Mouse (Mus musculus): ENCODE results near the gene Eif5a. TPM values are rescaled to one million over a fixed set of nuclear protein-coding genes. Genes with fewer than 3 reads are reported as not detected.

Eif5a gene
- 766 and 767 TPM in 2 replicates for polyA plus RNA-seq (2021; fragmentation: Nextera tagmentation)
- long read RNA-seq, experiment 1, transcript Eif5a-209 (6 exons, 1,259 nt) = minor isoform, 39 of 1,067 reads
- long read RNA-seq, experiment 1, transcript Eif5a-210 (6 exons, 1,343 nt) = major isoform, 891 of 1,067 reads
- long read RNA-seq, experiment 1, transcript Eif5a-208 (7 exons, 1,353 nt) = minor isoform, 11 of 1,067 reads
- long read RNA-seq, experiment 1, transcript Eif5a-201 (7 exons, 1,437 nt) = minor isoform, 54 of 1,067 reads
- long read RNA-seq, experiment 1, partial matches to known transcripts = 35 of 1,067 reads
- long read RNA-seq, experiment 1, other reads (novel, unspliced or antisense) = 32 of 1,067 reads
- long read RNA-seq, experiment 2, transcript Eif5a-209 (6 exons, 1,259 nt) = minor isoform, 64 of 1,580 reads
- long read RNA-seq, experiment 2, transcript Eif5a-210 (6 exons, 1,343 nt) = major isoform, 1,326 of 1,580 reads
- long read RNA-seq, experiment 2, transcript Eif5a-208 (7 exons, 1,353 nt) = minor isoform, 28 of 1,580 reads
- long read RNA-seq, experiment 2, transcript Eif5a-201 (7 exons, 1,437 nt) = minor isoform, 112 of 1,580 reads
- long read RNA-seq, experiment 2, partial matches to known transcripts = 5 of 1,580 reads
- long read RNA-seq, experiment 2, other reads (novel, unspliced or antisense) = 27 of 1,580 reads

DNA sequence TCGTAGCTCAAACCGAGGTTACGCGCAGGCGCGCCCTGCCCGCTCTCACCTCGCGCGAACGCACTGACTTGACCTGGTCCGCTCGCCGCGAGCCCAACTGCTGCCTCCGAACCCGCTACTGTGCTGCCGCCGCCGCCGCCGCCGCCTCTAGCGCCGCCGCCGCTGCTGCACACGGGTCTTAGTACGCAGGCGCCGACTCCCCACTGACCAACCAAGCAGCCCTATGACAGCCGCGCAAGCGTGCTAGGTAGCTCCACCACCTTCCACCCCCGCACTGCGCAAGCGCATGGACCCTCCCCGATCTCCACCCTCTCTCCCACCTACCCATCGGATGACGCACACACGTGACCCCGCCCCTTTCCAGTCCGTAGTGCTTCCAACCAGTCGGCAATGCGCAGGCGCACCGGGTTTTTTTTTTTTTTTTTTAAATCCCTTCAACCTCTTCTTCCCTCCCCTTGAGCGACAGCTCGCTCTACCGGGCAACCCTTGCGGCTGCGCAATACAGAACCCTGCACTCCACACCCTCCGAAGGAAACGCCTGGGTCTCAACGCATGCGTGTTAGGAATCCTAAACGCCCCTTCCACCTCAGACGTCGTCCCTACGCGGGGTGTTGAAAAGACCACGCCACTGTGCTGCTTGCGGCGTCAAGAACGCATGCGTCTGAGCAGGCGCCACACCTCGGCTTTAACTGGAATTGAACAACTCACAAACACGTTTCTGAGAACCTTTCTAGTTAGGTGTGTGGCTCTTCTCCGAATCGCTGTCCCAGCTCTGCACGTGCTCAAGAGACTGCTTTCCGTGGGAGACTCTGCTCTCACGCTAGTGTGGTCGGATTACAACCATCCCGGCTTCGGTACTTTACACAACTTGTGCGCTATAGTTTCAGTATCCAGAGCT is at the start of gene Eif5a:
Gene Eif5a, minus strand, starts transcription at position 845 of the 898 bp plus-strand sequence.

DNA sequence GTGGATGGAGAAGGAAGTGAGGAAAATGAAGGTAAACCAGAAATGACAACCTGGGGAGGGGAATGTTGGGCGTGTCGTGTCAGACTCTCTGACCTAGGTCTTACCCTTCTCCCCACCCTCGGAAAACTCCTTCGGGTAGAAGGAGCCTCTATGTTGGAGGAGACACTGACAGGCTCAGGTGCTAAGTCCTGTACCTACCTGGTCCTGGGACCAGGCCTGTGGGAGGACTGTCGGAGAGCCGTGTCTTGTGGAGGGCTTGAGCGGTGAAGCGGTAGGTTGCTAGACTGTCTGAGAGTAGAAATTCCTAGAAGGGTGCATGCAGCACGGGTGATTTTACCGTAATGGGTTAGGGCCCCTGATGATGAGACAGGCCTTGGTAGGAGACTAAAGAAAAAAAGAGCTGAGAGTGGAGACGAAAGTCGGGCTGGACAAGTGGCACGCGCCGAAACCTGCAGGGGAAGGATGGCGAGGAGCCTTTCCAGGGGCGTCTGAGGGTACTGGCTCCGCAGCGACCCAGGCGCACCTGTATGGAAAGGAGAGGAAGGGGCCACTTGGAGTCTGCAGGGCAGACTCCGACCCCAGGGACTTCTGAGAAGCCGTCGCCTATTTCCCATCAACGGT is 43.0 kb upstream of the Eif5a start, which contains the start of gene Cldn7:
Gene Cldn7, plus strand, starts transcription at position 130 of the 621 bp plus-strand sequence.

DNA sequence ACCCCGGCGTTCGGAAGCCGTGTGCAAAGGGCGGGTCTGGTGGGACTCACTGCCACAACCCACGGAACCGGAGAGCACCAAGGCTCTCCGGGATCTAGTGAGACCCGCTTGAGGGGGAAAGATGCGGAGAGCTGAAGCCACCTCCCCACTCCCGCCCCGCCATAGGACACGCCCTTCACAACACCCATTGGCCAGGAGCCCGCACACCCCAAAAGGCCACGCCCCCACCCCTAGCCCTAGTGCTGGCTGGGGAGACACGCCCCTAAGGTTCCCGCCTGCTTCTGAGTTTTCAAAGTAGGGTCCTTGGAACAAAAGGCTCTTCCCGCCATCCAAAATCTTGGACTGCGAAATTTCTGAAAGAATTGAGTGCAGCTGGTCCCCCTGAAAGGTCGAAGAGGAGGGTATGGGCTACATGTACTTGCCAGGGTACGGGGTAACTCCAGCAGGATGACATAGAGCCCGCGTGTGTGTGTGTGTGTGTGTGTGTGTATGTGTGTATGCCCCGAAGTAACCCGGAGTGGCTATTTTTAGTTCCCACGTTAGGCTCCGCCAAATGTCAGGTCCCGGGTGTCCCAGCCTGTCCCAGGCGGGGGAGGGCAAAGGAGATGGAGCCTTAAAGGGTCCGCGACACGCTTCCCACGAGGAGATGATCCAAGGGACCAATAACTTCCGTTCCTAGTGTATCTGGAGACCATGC is 26.5 kb upstream of the Eif5a start, which contains the start of gene Slc2a4:
Gene Slc2a4, minus strand, starts transcription at position 123 of the 697 bp plus-strand sequence.

DNA sequence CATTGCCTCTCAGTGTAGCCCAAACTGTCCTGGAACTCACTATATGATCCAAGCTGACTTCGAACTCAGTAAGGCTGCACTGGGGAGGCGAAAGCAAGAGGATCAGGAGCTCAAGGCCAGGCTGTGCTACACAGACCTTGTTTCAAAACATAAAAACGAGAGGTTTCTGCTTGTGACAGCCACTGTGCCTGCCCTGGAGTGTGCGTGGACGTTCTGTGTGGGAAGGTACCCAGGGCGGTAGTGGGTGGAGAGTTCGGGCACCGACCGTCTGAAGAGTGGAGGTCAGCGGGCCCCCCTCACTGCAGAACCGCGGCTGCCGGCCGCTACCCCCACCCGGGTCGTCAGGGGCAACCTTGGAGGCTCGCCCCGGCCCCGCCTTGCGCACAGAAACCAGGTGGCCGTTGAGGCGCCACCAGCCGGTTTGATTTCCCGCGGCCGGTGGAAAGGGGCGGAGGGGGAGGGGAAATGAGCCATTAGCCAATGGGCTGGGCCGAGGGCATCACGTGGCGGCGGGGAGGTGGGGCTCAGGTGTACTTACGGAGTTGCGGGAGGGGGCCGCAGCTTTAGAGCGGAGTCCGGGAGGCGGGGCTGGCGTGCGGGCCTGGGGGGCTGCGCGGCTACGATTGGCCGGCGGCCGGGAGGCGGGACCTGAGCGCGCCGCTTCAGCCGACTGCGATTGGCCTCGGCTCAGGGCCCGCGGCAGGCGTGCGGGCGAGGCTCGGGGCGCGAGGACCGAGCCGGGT is 13.6 kb upstream of the Eif5a start, which contains the start of gene Ybx2:
Gene Ybx2, plus strand, starts transcription at position 660 of the 743 bp plus-strand sequence.

DNA sequence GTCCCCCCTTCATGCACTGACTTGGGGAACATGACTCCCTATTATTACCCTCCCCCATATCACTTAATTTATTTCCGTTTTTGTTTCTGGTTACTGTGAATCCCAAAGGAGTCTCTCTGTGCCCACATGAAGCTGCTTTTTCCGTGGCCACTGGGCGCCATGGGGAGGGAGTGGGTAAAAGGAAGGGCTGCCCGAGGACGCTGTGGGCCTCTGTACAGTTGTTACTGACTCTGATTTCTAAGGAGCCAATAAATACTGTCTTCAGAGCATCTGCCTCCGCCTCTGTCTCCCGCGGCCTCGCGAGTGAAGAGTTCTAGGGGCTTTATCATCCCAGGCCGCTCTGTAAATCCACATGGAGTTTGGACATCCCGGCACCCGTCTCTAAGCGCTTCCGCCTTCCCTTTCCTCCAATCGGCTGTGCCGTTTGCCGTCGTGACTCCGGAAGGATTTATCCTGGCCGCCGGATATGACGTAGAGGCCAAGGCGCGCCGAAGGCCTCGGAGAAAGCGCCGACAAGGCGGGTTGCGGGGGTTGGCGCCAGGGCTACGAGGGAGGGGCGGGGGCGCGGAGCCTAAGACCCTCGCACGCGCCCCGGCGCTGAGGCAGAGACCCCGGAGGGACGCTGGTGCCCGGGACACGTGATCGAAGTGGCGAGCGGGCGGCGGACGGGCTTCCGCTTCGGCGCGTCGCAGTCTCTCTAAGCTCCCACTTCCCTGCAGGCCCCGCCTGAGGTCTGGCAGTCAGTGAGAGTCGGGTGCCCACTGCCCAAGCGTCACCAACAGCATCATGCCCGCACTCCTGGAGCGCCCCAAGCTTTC is 8.0 kb downstream of the Eif5a start, which contains the start of gene Gps2:
Gene Gps2, plus strand, starts transcription at position 335 of the 818 bp plus-strand sequence.

DNA sequence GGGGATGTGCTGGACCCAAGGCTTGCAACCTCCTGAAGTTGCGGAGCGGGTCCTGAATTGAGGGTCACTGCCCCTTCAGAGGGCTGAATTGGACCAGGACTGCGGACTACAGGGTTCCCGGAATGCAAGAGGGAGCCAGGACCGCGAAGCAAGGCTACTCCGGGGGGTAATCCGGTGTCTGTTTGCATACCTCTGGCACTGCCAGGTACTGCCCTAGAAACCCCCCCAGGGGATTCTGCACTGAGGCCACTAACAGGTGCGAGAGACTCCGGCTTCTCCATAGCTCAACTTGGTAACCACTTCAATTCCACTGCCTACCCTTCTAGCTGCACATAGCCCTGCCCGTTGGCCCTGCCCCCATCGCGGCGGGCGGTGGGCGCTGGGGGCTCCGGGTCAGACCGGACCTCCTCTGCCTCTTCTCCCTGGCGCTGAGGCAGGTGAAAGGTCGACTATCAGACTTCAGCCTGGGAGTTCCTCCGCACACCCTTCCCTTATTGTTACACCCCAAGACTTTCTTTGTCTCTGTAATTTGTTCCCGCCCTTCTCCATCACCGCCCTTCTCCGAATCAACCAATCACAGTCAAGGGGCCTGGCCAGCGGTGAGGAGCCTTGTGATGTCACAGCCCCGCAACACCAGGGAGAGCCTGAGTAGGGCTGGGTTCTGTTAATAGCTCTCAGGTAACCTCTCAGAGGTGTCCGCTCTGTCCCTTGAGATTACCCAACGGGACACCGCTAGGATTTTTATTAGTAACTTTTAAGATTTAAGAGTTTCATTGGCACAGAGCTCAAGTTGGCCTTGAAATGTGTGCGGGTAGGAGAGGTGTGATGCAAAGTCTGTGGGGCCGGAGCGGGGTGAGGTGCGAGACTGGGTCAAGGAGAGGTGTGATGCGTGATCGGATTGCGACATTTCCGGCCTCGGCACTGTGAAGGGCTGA is 21.0 kb downstream of the Eif5a start, which contains the start of the genes 2810408A11Rik and Neurl4:
Gene 2810408A11Rik, minus strand, starts transcription at position 517 of the 935 bp plus-strand sequence.
Gene Neurl4, plus strand, starts transcription at position 602 of the 935 bp plus-strand sequence.

DNA sequence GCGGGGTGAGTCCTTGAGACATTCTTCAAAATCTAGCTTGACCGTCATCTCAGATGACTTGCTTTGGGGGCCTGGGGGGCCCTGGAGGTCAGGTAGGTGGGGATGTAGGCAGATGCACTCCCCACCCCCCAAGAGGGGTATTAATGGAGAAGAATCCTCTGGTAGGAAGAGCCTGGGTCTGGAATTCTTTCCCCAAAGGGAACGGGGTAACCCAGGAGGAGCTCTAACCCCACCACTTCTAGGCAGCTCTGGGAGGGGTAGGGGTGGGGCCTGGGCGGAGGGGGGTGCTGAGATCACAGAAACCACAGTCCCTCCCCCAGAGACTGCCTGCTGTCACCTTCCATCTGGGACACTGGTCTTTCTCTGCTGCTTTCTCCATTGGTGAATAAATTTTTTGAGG is 26.5 kb downstream of the Eif5a start, which contains the start of gene Acap1:
Gene Acap1, minus strand, starts transcription at position 249 of the 400 bp plus-strand sequence.

DNA sequence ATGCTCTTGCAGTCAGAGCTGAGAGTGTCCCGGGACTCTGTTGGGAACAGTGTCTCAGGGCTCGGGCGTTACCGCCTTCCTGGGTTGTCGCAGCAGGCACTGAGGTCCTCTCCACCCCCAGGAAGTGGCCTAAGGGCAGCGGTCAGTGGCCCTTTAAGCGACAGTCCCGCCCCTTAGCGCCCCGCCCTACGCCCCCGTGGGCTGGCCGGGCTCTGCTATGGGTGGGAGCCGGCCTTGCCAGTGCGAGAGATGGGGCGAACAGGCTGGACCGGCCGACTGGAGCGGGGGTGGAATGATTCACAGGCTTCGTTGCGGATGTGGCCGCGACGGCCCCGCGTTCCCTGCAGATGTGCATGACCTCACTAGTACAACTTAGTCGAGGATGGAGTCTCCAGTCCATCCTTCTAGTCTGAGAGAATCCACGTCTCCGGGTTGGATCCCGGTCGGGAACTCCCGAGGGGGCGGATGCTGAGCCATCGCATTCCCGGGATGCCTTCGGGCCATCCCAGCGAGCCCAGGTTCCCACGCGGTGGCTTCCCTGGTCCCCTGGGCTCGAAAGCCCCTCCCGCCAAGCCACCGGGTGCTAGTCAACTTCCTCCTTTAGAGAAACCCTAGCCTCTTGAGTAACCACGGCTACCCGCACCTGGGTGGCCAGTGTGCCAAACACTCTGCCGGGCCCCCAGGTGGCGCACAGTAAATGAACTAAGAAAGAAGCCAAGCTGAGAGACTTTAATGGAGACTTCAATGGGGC is 40.7 kb downstream of the Eif5a start, which contains the start of gene Kctd11:
Gene Kctd11, minus strand, starts transcription at position 554 of the 751 bp plus-strand sequence.

DNA sequence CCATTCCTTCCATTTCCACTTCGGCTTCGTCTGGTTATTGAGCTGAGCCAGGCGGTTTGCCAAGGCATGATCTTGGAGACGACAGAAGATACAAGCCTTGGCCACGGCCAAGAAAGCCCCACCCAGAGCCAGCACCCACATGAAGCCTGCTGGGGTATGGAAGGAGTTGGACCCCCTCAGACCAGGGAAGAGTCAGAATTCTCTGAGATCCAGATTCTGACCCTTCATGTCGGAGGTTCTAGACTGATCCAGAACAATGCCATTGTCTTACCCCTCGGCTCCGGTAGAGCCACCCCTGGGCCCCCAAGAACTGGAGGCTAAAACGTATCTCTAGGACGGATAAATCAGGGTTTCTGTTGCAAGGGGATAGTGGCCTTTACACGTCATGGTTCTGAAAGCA is 43.9 kb downstream of the Eif5a start, which contains the start of gene Tmem95:
Gene Tmem95, minus strand, starts transcription at position 141 of the 400 bp plus-strand sequence.

Small RNA genes within 50 kb of the gene (microRNA-seq; reads per million reads assigned to microRNA genes)
- not detected for gene Mir6924

Other genes starting within 250 kb of the Eif5a start
- gene Eif4a1, start 249.5 kb downstream of the Eif5a start, polyA plus RNA-seq (2021; fragmentation: Nextera tagmentation) = 177 and 178 TPM in 2 replicates
- 14.3 and 15.8 TPM in 2 replicates for gene Senp3, start 239.9 kb downstream of the Eif5a start, polyA plus RNA-seq (2021; fragmentation: Nextera tagmentation)
- 3.6 and 4.5 TPM in 2 replicates for gene Tnfsf13, start 236.2 kb downstream of the Eif5a start, polyA plus RNA-seq (2021; fragmentation: Nextera tagmentation)
- 2.8 and 3.4 TPM in 2 replicates for gene Tnfsf12, start 226.1 kb downstream of the Eif5a start, polyA plus RNA-seq (2021; fragmentation: Nextera tagmentation)
- 1.9 and 2.8 TPM in 2 replicates for gene Tnfsfm13, start 225.9 kb downstream of the Eif5a start, polyA plus RNA-seq (2021; fragmentation: Nextera tagmentation)
- gene Polr2a, start 163.3 kb downstream of the Eif5a start, polyA plus RNA-seq (2021; fragmentation: Nextera tagmentation) = 6.6 and 7.7 TPM in 2 replicates
- gene Slc35g3, start 160.0 kb downstream of the Eif5a start, polyA plus RNA-seq (2021; fragmentation: Nextera tagmentation) = 0.19 TPM in 1 of 2 replicates, not detected in the other
- 4.4 and 5.5 TPM in 2 replicates for gene Zbtb4, start 156.0 kb downstream of the Eif5a start, polyA plus RNA-seq (2021; fragmentation: Nextera tagmentation)
- gene Chrnb1, start 126.0 kb downstream of the Eif5a start, polyA plus RNA-seq (2021; fragmentation: Nextera tagmentation) = 0.25 and 0.46 TPM in 2 replicates
- gene Fgf11, start 120.1 kb downstream of the Eif5a start, polyA plus RNA-seq (2021; fragmentation: Nextera tagmentation) = 3.7 and 3.9 TPM in 2 replicates
- gene Tmem102, start 116.3 kb downstream of the Eif5a start, polyA plus RNA-seq (2021; fragmentation: Nextera tagmentation) = 0.40 and 1.9 TPM in 2 replicates
- not detected in 2 replicates for gene Gm39566, start 106.7 kb downstream of the Eif5a start, polyA plus RNA-seq (2021; fragmentation: Nextera tagmentation)
- not detected in 2 replicates for gene Spem2, start 103.5 kb downstream of the Eif5a start, polyA plus RNA-seq (2021; fragmentation: Nextera tagmentation)
- gene Spem1, start 99.8 kb downstream of the Eif5a start, polyA plus RNA-seq (2021; fragmentation: Nextera tagmentation) = not detected in 2 replicates
- gene Nlgn2, start 84.2 kb downstream of the Eif5a start, polyA plus RNA-seq (2021; fragmentation: Nextera tagmentation) = 10.5 and 10.6 TPM in 2 replicates
- 460 and 516 TPM in 2 replicates for gene Tmem256, start 83.4 kb downstream of the Eif5a start, polyA plus RNA-seq (2021; fragmentation: Nextera tagmentation)
- 5.0 and 5.4 TPM in 2 replicates for gene Plscr3, start 75.6 kb downstream of the Eif5a start, polyA plus RNA-seq (2021; fragmentation: Nextera tagmentation)
- gene Tnk1, start 63.2 kb downstream of the Eif5a start, polyA plus RNA-seq (2021; fragmentation: Nextera tagmentation) = not detected in 2 replicates
- not detected in 2 replicates for gene Tmem95, start 43.9 kb downstream of the Eif5a start, polyA plus RNA-seq (2021; fragmentation: Nextera tagmentation)
- gene Kctd11, start 40.6 kb downstream of the Eif5a start, polyA plus RNA-seq (2021; fragmentation: Nextera tagmentation) = 0.63 and 0.64 TPM in 2 replicates
- gene Acap1, start 26.4 kb downstream of the Eif5a start, polyA plus RNA-seq (2021; fragmentation: Nextera tagmentation) = not detected in 2 replicates
- 0.24 and 0.34 TPM in 2 replicates for gene 2810408A11Rik, start 21.0 kb downstream of the Eif5a start, polyA plus RNA-seq (2021; fragmentation: Nextera tagmentation)
- 9.8 and 12.3 TPM in 2 replicates for gene Neurl4, start 20.9 kb downstream of the Eif5a start, polyA plus RNA-seq (2021; fragmentation: Nextera tagmentation)
- 20.7 and 21.7 TPM in 2 replicates for gene Gps2, start 8.1 kb downstream of the Eif5a start, polyA plus RNA-seq (2021; fragmentation: Nextera tagmentation)
- gene Ybx2, start 13.8 kb upstream of the Eif5a start, polyA plus RNA-seq (2021; fragmentation: Nextera tagmentation) = 0.35 TPM in 1 of 2 replicates, not detected in the other
- 0.43 and 0.93 TPM in 2 replicates for gene Slc2a4, start 26.2 kb upstream of the Eif5a start, polyA plus RNA-seq (2021; fragmentation: Nextera tagmentation)
- not detected in 2 replicates for gene Cldn7, start 42.8 kb upstream of the Eif5a start, polyA plus RNA-seq (2021; fragmentation: Nextera tagmentation)
- 15.1 and 15.6 TPM in 2 replicates for gene Ctdnep1, start 59.2 kb upstream of the Eif5a start, polyA plus RNA-seq (2021; fragmentation: Nextera tagmentation)
- 101 and 106 TPM in 2 replicates for gene Elp5, start 60.6 kb upstream of the Eif5a start, polyA plus RNA-seq (2021; fragmentation: Nextera tagmentation)
- 359 and 408 TPM in 2 replicates for gene Gabarap, start 69.2 kb upstream of the Eif5a start, polyA plus RNA-seq (2021; fragmentation: Nextera tagmentation)
- gene Phf23, start 73.8 kb upstream of the Eif5a start, polyA plus RNA-seq (2021; fragmentation: Nextera tagmentation) = 8.8 and 10.5 TPM in 2 replicates
- 1.4 and 1.7 TPM in 2 replicates for gene Dvl2, start 78.6 kb upstream of the Eif5a start, polyA plus RNA-seq (2021; fragmentation: Nextera tagmentation)
- 61.5 and 64.6 TPM in 2 replicates for gene Acadvl, start 93.5 kb upstream of the Eif5a start, polyA plus RNA-seq (2021; fragmentation: Nextera tagmentation)
- gene Dlg4, start 95.0 kb upstream of the Eif5a start, polyA plus RNA-seq (2021; fragmentation: Nextera tagmentation) = 64.5 and 70.1 TPM in 2 replicates
- gene Asgr1, start 132.1 kb upstream of the Eif5a start, polyA plus RNA-seq (2021; fragmentation: Nextera tagmentation) = 0.48 and 2.2 TPM in 2 replicates
- gene Asgr2, start 170.7 kb upstream of the Eif5a start, polyA plus RNA-seq (2021; fragmentation: Nextera tagmentation) = not detected in 2 replicates
- 0.34 and 0.46 TPM in 2 replicates for gene Mgl2, start 208.4 kb upstream of the Eif5a start, polyA plus RNA-seq (2021; fragmentation: Nextera tagmentation)
- 0.34 and 0.69 TPM in 2 replicates for gene Clec10a, start 234.2 kb upstream of the Eif5a start, polyA plus RNA-seq (2021; fragmentation: Nextera tagmentation)